Mouse (Mus musculus): ENCODE results near the gene Bcar3. TPM values are rescaled to one million over a fixed set of nuclear protein-coding genes. Genes with fewer than 3 reads are reported as not detected.

Bcar3 gene
- polyA plus RNA-seq, 1 experiment: 26.3 TPM

- no peaks in the 10 kb centered on the region for H3K9me3 ChIP-seq (replicated peaks; ENCODE audit: control insufficient read depth, insufficient read depth, low read length, poor library complexity, severe bottlenecking)
- TF ChIP-seq CTCF (IDR thresholded peaks at IDR 0.05; ENCODE audit: low read depth, low read length): no peak
- no peak for TF ChIP-seq EP300 (IDR thresholded peaks at IDR 0.05; ENCODE audit: insufficient read depth, low read depth, low read length)
- TF ChIP-seq POLR2A (IDR thresholded peaks at IDR 0.05; ENCODE audit: insufficient read depth, low read length): no peak
- no peaks in the 10 kb centered on the region for H3K36me3 ChIP-seq (ENCODE audit: control insufficient read depth, insufficient read depth, low read length, poor library complexity, severe bottlenecking)
- H3K4me1 ChIP-seq (ENCODE audit: control insufficient read depth, insufficient read depth, low read length): peaks cover 9% of the 10 kb centered on the region
- H3K9ac ChIP-seq (ENCODE audit: low read depth, poor library complexity, severe bottlenecking): no peak overlapping the region
- H3K27ac ChIP-seq (ENCODE audit: insufficient read depth, low read length): no peak overlapping the region
- H3K27me3 ChIP-seq (ENCODE audit: control insufficient read depth, insufficient read depth, low read length, poor library complexity, severe bottlenecking): no peaks in the 10 kb centered on the region
- no peak overlapping the region for H3K4me3 ChIP-seq (ENCODE audit: low read depth, low read length)
Observed at GRCm38 (mm10) chr3:122312936-122313629, 19.1 kb downstream of the Bcar3 start.

GRCm38 (mm10) chr3:122313936-122314335 is 20.0 kb downstream of the Bcar3 start:
- no peak overlapping the region for H3K4me3 ChIP-seq (ENCODE audit: low read depth, low read length)
- TF ChIP-seq EP300 (IDR thresholded peaks at IDR 0.05; ENCODE audit: insufficient read depth, low read depth, low read length): no peak
- no peak for TF ChIP-seq POLR2A (IDR thresholded peaks at IDR 0.05; ENCODE audit: insufficient read depth, low read length)
- no peak for TF ChIP-seq CTCF (IDR thresholded peaks at IDR 0.05; ENCODE audit: low read depth, low read length)
- H3K27me3 ChIP-seq (ENCODE audit: control insufficient read depth, insufficient read depth, low read length, poor library complexity, severe bottlenecking): no peaks in the 10 kb centered on the region
- H3K9me3 ChIP-seq (replicated peaks; ENCODE audit: control insufficient read depth, insufficient read depth, low read length, poor library complexity, severe bottlenecking): no peaks in the 10 kb centered on the region
- H3K4me1 ChIP-seq (ENCODE audit: control insufficient read depth, insufficient read depth, low read length): peaks cover 8% of the 10 kb centered on the region
- no peaks in the 10 kb centered on the region for H3K36me3 ChIP-seq (ENCODE audit: control insufficient read depth, insufficient read depth, low read length, poor library complexity, severe bottlenecking)
- no peak overlapping the region for H3K9ac ChIP-seq (ENCODE audit: low read depth, poor library complexity, severe bottlenecking)
- no peak overlapping the region for H3K27ac ChIP-seq (ENCODE audit: insufficient read depth, low read length)

DNA sequence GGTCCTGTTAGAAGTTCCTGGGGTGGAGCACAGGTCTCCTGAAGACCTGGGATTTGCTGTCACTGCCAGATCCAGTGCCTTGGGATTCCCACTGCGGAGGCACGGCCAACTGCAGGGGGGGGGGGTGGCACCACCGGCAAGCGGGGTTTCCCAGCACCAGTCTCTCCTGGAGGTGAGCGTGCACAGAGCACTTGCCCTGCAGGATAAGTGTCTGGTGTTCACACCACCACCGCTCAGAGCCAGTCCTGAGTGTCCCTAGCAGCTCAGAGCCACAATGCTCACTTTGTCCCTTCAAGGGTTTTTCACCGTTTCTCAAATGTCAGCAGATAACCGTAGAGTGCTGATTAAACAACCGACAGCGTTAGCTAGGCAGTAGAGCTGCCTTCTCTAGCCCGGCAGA is 22.7 kb downstream of the Bcar3 start:
- no peaks in the 10 kb centered on the region for H3K36me3 ChIP-seq (ENCODE audit: control insufficient read depth, insufficient read depth, low read length, poor library complexity, severe bottlenecking)
- H3K9me3 ChIP-seq (replicated peaks; ENCODE audit: control insufficient read depth, insufficient read depth, low read length, poor library complexity, severe bottlenecking): no peaks in the 10 kb centered on the region
- H3K4me3 ChIP-seq (ENCODE audit: low read depth, low read length): no peak overlapping the region
- no peak overlapping the region for H3K27ac ChIP-seq (ENCODE audit: insufficient read depth, low read length)
- H3K4me1 ChIP-seq (ENCODE audit: control insufficient read depth, insufficient read depth, low read length): peaks cover 4% of the 10 kb centered on the region
- no peak for TF ChIP-seq POLR2A (IDR thresholded peaks at IDR 0.05; ENCODE audit: insufficient read depth, low read length)
- no peak for TF ChIP-seq EP300 (IDR thresholded peaks at IDR 0.05; ENCODE audit: insufficient read depth, low read depth, low read length)
- TF ChIP-seq CTCF (IDR thresholded peaks at IDR 0.05; ENCODE audit: low read depth, low read length): no peak
- no peaks in the 10 kb centered on the region for H3K27me3 ChIP-seq (ENCODE audit: control insufficient read depth, insufficient read depth, low read length, poor library complexity, severe bottlenecking)
- H3K9ac ChIP-seq (ENCODE audit: low read depth, poor library complexity, severe bottlenecking): no peak overlapping the region

DNA sequence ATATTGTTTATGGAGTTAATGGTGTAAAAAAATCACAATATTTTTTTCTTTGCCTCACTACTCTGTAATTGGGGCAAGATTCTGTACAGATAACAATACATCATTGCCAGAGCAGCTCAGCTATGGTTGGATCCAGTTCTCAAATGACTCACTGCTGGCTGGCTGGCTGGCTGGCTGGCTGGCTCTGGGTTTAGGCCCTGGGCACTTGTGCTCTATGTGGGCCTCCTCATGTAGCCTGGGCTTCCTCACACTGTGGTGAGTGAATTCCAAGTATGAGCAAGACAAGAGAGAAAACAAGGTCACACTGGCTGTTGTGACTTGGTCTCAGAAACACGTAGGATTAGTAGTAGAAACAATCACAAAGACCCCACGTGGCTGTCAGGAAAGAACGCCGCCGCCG is 23.4 kb downstream of the Bcar3 start:
- TF ChIP-seq POLR2A (IDR thresholded peaks at IDR 0.05; ENCODE audit: insufficient read depth, low read length) (no peak), EP300 (IDR thresholded peaks at IDR 0.05; ENCODE audit: insufficient read depth, low read depth, low read length) (no peak), CTCF (IDR thresholded peaks at IDR 0.05; ENCODE audit: low read depth, low read length) (no peak)
- no peak overlapping the region for H3K4me3 ChIP-seq (ENCODE audit: low read depth, low read length)
- H3K27me3 ChIP-seq (ENCODE audit: control insufficient read depth, insufficient read depth, low read length, poor library complexity, severe bottlenecking): no peaks in the 10 kb centered on the region
- no peaks in the 10 kb centered on the region for H3K36me3 ChIP-seq (ENCODE audit: control insufficient read depth, insufficient read depth, low read length, poor library complexity, severe bottlenecking)
- H3K27ac ChIP-seq (ENCODE audit: insufficient read depth, low read length): no peak overlapping the region
- no peaks in the 10 kb centered on the region for H3K9me3 ChIP-seq (replicated peaks; ENCODE audit: control insufficient read depth, insufficient read depth, low read length, poor library complexity, severe bottlenecking)
- H3K4me1 ChIP-seq (ENCODE audit: control insufficient read depth, insufficient read depth, low read length): peaks cover 4% of the 10 kb centered on the region
- no peak overlapping the region for H3K9ac ChIP-seq (ENCODE audit: low read depth, poor library complexity, severe bottlenecking)

GRCm38 (mm10) chr3:122322226-122322625 is 28.3 kb downstream of the Bcar3 start:
- no peak overlapping the region for H3K27ac ChIP-seq (ENCODE audit: insufficient read depth, low read length)
- H3K9me3 ChIP-seq (replicated peaks; ENCODE audit: control insufficient read depth, insufficient read depth, low read length, poor library complexity, severe bottlenecking): no peaks in the 10 kb centered on the region
- no peak overlapping the region for H3K4me3 ChIP-seq (ENCODE audit: low read depth, low read length)
- no peaks in the 10 kb centered on the region for H3K27me3 ChIP-seq (ENCODE audit: control insufficient read depth, insufficient read depth, low read length, poor library complexity, severe bottlenecking)
- H3K9ac ChIP-seq (ENCODE audit: low read depth, poor library complexity, severe bottlenecking): no peak overlapping the region
- no peaks in the 10 kb centered on the region for H3K4me1 ChIP-seq (ENCODE audit: control insufficient read depth, insufficient read depth, low read length)
- TF ChIP-seq CTCF (IDR thresholded peaks at IDR 0.05; ENCODE audit: low read depth, low read length): no peak
- no peak for TF ChIP-seq POLR2A (IDR thresholded peaks at IDR 0.05; ENCODE audit: insufficient read depth, low read length)
- no peaks in the 10 kb centered on the region for H3K36me3 ChIP-seq (ENCODE audit: control insufficient read depth, insufficient read depth, low read length, poor library complexity, severe bottlenecking)

- TF ChIP-seq CTCF (IDR thresholded peaks at IDR 0.05; ENCODE audit: low read depth, low read length) (no peak), POLR2A (IDR thresholded peaks at IDR 0.05; ENCODE audit: insufficient read depth, low read length) (no peak), EP300 (IDR thresholded peaks at IDR 0.05; ENCODE audit: insufficient read depth, low read depth, low read length) (no peak)
- Histone ChIP-seq H3K9ac (ENCODE audit: low read depth, poor library complexity, severe bottlenecking) (no peak overlapping the region), H3K36me3 (ENCODE audit: control insufficient read depth, insufficient read depth, low read length, poor library complexity, severe bottlenecking) (no peaks in the 10 kb centered on the region), H3K4me1 (ENCODE audit: control insufficient read depth, insufficient read depth, low read length) (no peaks in the 10 kb centered on the region), H3K27ac (ENCODE audit: insufficient read depth, low read length) (no peak overlapping the region), H3K4me3 (ENCODE audit: low read depth, low read length) (no peak overlapping the region), H3K27me3 (ENCODE audit: control insufficient read depth, insufficient read depth, low read length, poor library complexity, severe bottlenecking) (no peaks in the 10 kb centered on the region), H3K9me3 (replicated peaks; ENCODE audit: control insufficient read depth, insufficient read depth, low read length, poor library complexity, severe bottlenecking) (no peaks in the 10 kb centered on the region)
Observed at GRCm38 (mm10) chr3:122323841-122324240, 29.9 kb downstream of the Bcar3 start.
